Mouse (Mus musculus) adrenal gland, postnatal 36 days (tissue): ENCODE data around the gene Nsa2. TPM values are rescaled to one million over a fixed set of nuclear protein-coding genes. Genes with fewer than 3 reads are reported as not detected.
A peak's percentile ranks its signal among the peaks of the same experiment; 100 is the strongest.

ENCODE experiments used
- DNase-seq, 2 experiments: peaks; one replicate each; pipeline ENCODE4 v3.0.0; 2021; ENCODE audit warnings: mixed read lengths in 1 of 2
- total RNA-seq, 2 experiments: library from RNA; stranded (reverse); gene quantifications; 2 replicates each; pipeline ENCODE4 v1.2.3; 2021

The Nsa2 gene
- total RNA-seq, 2 experiments from 2014 or later, result 65.3 to 68.8 TPM

GRCm38 (mm10) chr13:97087421-97087820 lies 50.3 kb downstream of the Nsa2 start:
- DNase-seq, result peak; percentile 18 to 40

- DNase-seq, result no peak
Observed at GRCm38 (mm10) chr13:97086316-97086715, 51.4 kb downstream of the Nsa2 start.

- no peak for DNase-seq
Observed at GRCm38 (mm10) chr13:97082432-97082831, 55.3 kb downstream of the Nsa2 start.

GRCm38 (mm10) chr13:97080615-97081014 lies 57.1 kb downstream of the Nsa2 start:
- DNase-seq, result no peak

GRCm38 (mm10) chr13:97080201-97080600 lies 57.5 kb downstream of the Nsa2 start:
- DNase-seq, result no peak

Other genes starting within 250 kb of the Nsa2 start
- 1 to 10 TPM in 1 of 2 experiments, under 1 TPM in 1; 0.17 to 1.4 TPM for gene Gcnt4, start 213.2 kb downstream of the Nsa2 start, total RNA-seq
- gene 1700029F12Rik, start 103.6 kb downstream of the Nsa2 start, total RNA-seq, result not detected
- gene Fam169a, start 70.7 kb downstream of the Nsa2 start, total RNA-seq, result 10 to 100 TPM in 1 of 2 experiments, 1 to 10 TPM in 1; 1.8 to 14.0 TPM
- gene Gm6169, start 38.7 kb downstream of the Nsa2 start, total RNA-seq, result 10 to 100 TPM in 1 of 2 experiments, 1 to 10 TPM in 1; 1.1 to 10.4 TPM
- gene Gfm2, start within 50 bp of the Nsa2 start, total RNA-seq, result 10 to 100 TPM; 40.5 to 46.5 TPM
- gene Hexb, start 60.4 kb upstream of the Nsa2 start, total RNA-seq, result 10 to 100 TPM; 27.6 to 29.2 TPM
- gene Enc1, start 103.2 kb upstream of the Nsa2 start, total RNA-seq, result 10 to 100 TPM in 1 of 2 experiments, 1 to 10 TPM in 1; 8.3 to 10.2 TPM